Mouse (Mus musculus) hindlimb bud, embryonic 11.5 days (tissue): ENCODE measurements around the gene Cyp11a1.

Experiments
- DNase-seq: peaks from one replicate; pipeline ENCODE4 v3.0.0-alpha.2; 2012; ENCODE audit warnings: low read depth, low spot score; ENCODE audit errors: extremely low spot score

The Cyp11a1 gene

DNA sequence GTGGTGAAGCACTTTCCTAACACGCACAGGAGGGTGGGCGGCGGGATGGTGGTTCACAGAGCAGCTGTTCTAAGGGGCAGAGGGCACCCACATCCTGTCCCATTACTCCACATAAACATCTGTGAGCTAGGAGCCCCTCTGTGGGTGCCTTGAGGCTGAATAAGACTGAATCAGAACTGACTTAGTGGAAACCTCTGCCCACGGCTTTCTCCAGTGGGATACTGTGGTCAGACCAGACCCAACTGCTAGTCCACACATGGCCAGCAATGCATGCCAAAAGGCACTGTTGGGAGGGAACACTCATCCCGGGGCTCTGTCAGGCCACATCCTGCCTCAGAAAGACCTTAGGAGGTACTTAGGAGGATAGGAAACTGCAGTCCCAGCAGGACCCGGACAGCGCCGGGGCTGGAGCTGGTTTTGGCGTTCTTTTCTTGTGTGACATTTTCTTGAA, 34.0 kb upstream of the Cyp11a1 start:
- DNase-seq = no peak

GRCm38 (mm10) chr9:57972776-57973439, 33.3 kb upstream of the Cyp11a1 start:
- peak; percentile 47 for DNase-seq

DNA sequence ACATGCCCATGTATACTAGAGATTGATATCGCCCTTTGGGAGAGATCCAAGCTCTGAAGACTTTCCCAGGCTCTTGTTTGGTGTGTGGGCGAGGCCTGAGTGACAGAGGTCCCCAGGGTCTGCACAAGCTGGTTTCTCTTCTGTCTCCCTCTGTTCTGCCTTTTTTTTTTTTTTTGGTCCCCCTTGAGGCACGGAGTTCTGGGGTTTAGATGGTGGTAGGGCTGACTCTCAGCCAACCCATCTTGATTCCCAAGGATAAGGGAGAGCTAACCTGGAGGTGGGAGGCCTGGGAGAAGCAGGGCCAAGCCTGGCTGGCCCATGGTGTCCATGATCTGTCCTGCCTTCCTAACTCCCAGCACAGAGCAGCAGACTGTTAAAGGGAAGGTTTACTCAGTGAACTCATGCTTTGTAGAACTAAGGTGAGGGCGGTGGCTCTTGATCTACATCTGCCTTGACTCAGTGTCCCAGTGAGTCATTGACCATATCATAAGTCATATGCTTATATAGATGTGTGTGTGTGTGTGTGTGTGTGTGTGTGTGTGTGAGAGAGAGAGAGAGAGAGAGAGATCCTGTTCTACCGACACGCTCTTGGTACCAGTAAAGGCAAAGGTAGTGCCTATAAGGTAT, 32.7 kb upstream of the Cyp11a1 start:
- no peak for DNase-seq

GRCm38 (mm10) chr9:57974221-57974620, 32.0 kb upstream of the Cyp11a1 start:
- no peak for DNase-seq

- no peak for DNase-seq
These were observed 30.9 kb upstream of the Cyp11a1 start for GRCm38 (mm10) chr9:57975200-57975821.

DNA sequence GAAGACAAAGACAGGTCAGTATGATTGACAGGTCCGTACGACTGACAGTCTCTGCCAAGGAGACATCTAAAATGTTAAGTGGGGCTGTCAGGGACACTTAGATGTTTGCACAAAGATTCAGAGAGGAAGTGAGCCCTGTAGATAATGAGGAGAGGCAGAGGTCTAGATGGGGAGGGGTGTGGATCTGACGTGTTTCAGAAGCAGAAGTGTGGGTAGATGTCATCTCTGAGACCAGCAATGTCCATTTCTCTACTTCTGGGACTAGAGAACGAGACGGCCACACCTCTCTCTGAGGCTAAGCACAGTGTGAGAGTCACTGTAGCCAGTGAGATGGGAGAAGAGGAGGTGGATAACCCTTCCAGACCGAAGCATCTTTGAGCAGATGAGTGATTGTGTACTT, 28.2 kb upstream of the Cyp11a1 start:
- DNase-seq = no peak

- DNase-seq = no peak
These were observed 27.4 kb upstream of the Cyp11a1 start for GRCm38 (mm10) chr9:57978858-57979257.

GRCm38 (mm10) chr9:57980570-57980969, 25.6 kb upstream of the Cyp11a1 start:
- DNase-seq = no peak

DNA sequence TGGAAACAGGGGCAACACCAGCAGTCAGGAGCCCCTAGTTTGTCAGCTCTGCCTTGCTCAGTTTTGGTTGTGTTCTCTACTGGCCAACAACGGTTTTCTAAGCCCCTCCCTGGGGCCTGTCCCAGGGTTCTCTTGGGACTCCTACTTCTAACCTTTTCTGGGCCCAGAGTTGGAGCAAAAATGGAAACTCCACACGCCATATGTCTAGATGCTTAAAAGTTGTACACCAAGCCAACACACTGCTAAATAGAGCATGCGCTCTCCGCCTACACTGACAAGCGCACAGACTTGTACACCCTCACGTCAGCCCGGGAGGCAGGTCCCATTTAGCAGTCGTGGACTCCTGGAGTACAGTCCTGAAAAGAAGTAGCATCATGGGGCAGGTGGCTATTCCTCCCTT, 20.9 kb upstream of the Cyp11a1 start:
- DNase-seq = no peak

DNA sequence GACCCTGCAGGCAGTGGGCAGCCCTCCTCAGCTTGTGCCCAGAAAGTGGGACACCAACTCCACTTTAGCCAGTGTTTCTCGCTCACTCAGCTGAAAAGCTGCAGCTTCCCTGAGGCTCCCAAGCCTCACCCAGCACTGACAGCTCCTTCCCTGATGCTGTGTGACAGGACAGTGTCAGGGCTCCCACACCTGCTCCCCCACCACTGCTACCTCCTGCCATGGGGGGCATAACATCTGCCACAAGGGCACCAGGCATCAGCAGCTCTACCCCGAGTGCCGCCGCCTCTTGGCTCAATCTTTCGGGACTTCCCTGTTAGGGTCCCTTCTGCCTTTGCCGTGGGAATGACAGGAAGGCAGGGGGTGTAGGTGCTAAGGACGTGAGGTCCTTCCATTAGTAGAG, 19.9 kb upstream of the Cyp11a1 start:
- no peak for DNase-seq

DNA sequence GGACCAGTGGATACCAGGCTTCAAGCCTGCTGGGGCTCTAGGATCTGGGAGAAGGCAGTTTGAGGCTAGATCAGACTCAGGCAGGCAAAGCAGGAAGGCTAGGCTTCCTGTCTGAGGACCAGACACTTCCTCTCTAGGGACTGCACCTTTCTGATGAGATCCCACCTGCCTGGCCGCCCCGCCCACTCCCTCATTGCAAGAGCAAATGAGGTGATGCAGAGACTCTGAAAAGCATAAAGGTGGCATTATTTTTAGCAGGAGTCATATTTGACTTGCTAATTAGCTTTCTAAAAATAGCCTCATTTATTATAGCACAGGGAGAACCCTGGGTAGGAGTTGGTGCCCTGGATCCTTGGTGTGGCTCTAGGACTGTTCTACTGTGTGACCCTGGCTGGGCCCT, 18.1 kb upstream of the Cyp11a1 start:
- DNase-seq = no peak

DNA sequence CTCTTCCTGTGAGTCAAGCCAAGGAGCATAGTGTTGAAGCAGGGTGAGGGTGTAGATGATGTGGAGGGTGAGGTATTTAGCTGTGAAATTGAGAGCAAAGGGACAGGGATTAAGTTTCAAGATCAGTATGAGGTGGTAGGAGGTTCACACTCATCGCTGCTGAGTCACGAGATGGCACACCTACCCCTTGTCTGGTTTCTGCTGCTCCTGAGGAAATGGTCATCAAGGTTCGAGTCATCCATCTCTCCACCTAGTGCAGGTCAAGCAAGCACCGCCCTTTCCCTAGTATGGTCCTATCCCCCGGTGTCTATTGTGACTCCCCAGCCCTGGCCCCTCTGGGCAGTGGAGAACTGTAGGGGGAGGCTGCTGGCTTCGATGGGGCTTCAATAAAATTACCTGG, 16.9 kb upstream of the Cyp11a1 start:
- DNase-seq = no peak

DNA sequence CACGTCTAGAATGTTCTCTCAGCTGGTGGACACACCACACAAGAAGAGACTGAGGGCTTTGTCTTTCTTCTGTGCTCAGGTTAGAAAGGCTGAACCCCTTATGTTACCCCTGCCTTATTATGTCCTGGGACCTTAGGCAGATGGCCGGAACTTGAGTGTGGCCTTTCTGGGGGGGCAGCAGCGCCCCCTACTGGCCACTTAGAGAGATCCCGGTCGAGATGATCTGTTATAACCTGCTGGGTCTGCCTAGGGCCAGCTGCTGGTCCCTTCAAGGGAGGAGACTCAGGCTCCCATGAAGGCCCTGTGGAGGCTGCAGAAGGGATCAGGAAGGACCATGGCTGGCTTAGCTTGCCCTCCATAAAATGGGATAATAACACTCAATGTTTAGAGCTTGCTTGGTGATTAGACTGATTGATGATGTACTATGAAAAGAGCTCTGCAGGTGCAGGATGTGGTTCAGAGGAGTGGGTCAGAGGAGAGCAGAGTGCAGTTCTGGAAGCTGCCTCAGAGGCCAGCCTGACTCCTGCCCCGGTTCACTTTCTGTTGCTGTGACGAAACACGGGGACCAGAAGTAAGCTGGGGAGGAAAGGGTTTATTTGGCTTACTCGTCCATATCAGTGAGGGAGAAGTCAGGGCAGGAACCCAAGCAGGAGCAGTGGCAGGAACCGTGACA, 15.6 kb upstream of the Cyp11a1 start:
- DNase-seq = no peak

DNA sequence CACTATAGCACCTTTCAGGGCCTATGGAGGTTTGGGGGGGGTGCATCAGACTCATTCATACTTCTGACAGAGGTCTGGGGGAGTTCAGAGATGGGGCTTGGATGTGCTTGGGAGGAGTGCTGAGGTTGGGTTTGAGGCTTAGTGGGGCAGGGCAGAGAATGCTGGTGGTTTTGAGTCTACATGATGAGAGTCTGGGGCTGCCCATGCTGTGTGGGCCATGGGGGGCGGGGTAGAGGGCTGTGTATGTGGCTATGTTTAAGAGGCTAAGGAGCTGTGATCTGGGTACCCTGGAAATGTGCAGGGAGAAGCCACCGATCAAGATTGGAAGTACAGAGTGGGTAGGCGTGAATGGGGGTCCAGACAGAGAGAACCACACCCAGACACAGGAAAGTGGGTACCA, 14.2 kb upstream of the Cyp11a1 start:
- no peak for DNase-seq

GRCm38 (mm10) chr9:57992781-57993591, 13.2 kb upstream of the Cyp11a1 start:
- DNase-seq = no peak

- no peak for DNase-seq
These were observed 10.9 kb upstream of the Cyp11a1 start for GRCm38 (mm10) chr9:57995282-57995681.

DNA sequence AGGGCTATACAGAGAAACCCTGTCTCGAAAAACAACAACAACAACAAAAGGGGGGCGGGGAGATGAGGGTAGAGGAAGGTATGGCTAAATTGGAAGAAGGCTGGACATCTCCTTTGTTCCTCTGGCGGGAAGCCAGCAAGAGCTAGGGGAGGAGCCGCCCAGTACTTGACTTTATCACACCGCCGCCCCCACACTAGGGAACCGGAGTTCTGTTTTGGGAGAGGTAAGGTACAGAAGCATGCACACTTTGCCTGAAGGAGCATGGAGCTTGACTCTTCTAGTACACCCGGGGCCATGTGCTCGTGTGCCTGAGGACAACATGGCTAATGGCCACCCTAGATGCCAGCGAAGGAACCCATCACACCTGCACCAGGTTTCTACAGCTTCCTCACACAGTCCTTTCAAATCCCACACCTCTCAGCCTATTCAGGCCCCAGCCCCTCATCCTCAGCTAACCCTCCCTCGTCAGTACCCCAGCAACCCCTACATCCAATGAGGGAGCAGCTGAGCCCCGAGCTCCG, 8.6 kb upstream of the Cyp11a1 start:
- DNase-seq = no peak

DNA sequence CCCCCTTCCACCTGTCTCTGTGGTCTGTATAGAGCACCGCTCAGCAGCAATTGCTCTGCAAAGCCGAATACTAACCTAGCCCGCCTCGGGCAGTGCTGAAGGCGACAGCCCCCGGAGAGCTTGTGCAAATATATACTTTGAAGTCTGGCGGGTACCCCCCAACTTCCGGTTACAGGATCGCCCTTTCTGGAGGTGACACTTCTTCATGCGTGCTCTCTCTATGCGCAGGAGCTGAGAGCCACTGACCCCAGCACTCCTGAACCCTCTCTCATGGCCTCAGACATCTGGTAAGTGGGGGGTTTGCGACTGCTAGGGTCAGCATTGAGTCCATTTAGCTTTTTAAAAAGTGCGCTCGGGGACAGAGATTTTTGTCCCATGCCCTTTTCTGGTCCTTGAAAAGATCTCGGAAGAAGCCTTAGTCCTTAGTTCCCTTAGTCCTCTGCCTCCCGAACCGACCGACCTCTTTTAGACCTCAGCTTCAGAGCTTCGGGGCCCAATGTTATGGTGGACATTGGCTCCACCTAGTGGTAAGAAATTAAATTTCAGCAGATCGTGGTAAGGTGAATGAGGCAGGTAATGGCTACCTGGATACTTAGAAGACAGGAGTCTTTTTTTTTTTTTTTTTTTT, 8.1 kb upstream of the Cyp11a1 start:
- DNase-seq = peak; percentile 61

- DNase-seq = no peak
These were observed 7.5 kb upstream of the Cyp11a1 start for GRCm38 (mm10) chr9:57998685-57999084.

GRCm38 (mm10) chr9:57999676-58000075, 6.5 kb upstream of the Cyp11a1 start:
- DNase-seq = no peak
